Mouse (Mus musculus): ENCODE measurements at regions not wholly inside any gene's neighbourhood (a gene's known extent, or its start where the extent isn't known, plus 50 kb on each side); places are given as distances from the start of the nearest gene placed in this dataset.

GRCm38 (mm10) chr3:61740088-61740487 is 374.3 kb upstream of the B430305J03Rik start:
- no peak for DNase-seq

DNA sequence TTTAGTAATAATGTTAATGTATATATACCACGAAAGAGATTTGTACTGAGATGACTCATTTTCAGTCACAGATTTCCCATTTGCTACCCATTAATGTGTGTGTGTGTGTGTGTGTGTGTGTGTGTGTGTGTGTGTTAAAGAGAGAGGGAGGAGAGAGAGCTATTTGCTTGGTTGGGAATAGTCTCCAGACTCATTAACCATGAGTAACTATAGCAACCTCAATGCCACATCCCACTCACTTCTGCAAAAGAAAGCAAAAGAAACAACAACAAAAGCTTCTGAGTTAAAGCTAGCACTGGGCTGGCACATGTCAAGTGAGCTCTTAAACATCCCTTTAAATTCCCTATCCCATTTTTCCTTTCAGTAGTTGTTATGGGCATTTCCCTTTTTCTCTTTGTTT is 372.8 kb upstream of the B430305J03Rik start:
- DNase-seq: no peak

GRCm38 (mm10) chr3:61716785-61717184 is 351.0 kb upstream of the B430305J03Rik start:
- DNase-seq: no peak

GRCm38 (mm10) chr3:61687933-61688705 is 322.4 kb upstream of the B430305J03Rik start:
- DNase-seq: no peak

GRCm38 (mm10) chr3:61670874-61671273 is 305.1 kb upstream of the B430305J03Rik start:
- no peak for DNase-seq

DNA sequence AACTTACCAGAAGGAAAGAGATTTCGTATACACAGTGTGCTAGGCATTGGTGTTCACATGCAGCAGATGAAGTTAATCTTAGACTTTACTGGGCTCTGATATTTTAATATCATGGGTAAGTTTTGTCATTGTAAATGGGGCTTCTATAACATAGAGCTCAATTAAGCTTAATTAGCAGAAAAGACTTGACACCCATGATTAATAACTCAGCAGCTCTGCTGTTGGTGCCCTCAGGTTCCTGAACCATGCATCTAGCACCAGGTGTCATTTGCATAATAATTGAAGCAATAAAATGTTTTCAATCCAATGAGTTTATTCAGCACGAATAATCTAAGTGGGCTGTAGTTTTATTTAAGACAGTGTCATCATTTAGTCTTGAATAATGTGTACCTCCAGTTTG is 290.4 kb upstream of the B430305J03Rik start:
- no peak for DNase-seq

GRCm38 (mm10) chr3:61628535-61628934 is 262.8 kb upstream of the B430305J03Rik start:
- DNase-seq: no peak

DNA sequence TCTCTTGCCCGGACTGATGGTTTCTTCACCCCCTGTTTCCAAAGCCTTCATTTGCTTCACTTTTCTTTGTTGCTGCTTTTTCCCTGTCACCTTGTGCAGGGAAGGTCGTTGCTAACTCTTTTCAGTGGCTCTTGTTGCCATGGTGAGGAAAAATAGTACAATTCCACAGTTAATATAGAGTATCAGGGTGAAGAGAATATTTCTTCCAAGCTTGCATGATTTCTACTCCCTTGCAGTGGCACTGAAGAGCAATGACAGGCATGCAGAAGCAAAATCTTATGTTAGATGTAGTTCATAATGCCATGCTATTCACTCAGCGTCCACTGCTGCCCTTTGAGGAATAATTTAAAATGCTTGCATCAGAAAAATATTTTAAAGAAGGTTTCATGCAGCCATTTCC is 262.3 kb upstream of the B430305J03Rik start:
- DNase-seq: no peak

DNA sequence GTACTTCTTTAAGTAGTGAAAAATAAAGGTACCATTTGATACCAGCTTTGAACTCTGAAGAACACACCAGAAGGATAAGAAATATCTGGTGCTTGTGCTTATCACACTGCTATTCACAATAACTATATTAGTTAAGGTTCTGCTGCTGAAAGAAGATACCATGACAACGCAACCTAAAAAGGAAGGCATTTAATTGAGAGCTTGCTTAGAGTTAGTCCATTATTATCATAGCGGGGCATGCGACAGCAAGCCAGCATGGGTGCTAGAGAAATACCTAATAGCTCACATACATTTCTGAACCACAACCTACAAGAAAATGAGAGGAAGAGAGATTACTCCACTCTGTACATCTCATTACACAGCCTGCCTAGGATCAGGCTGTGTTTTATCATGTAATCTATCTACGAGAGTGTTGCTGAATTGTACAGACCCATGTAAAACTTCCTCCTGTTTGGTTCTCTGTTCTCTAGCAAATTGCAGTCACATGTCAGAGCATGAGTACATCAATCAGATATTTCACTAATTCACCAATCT is 258.3 kb upstream of the B430305J03Rik start:
- DNase-seq: no peak

GRCm38 (mm10) chr3:61605469-61605868 is 239.7 kb upstream of the B430305J03Rik start:
- no peak for DNase-seq

DNA sequence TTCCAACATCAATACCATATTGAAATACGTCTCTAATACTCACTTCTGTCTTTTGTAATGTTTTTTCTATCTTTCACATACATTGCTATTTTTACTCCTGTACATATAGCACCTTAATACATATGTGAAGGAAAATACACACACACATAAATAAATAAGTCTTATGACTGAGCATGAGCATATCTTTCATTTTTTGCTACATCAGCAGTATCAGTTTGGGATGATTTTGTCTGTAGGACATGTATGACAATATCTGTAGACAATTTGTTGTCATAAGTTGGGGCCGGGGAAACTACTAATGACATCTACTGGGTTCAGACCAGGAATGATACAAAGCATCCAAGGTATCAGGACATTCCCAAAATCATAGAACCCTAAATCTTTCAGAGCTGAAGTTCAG is 237.1 kb upstream of the B430305J03Rik start:
- no peak for DNase-seq

DNA sequence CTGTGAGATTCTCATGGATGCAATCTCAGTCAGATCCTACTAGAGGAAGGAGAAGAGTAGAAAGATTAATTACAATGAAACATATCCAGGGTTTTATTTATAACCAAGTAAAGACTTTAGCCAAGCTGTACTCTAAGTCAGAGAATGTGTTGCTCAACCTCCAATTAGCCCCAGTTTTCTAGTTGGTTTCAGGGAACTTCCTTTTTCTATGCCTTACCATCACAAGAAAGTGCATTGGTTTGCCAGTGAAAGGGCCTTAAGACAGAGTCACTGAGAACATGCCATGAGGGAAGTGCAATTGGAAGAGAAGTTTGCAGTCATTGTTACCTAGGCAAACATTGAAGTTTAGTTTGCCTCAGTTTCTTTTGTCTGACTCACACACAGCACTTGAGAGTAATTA is 229.8 kb upstream of the B430305J03Rik start:
- DNase-seq: no peak

- no peak for DNase-seq
Measured at GRCm38 (mm10) chr3:61592342-61592741, 226.6 kb upstream of the B430305J03Rik start.

DNA sequence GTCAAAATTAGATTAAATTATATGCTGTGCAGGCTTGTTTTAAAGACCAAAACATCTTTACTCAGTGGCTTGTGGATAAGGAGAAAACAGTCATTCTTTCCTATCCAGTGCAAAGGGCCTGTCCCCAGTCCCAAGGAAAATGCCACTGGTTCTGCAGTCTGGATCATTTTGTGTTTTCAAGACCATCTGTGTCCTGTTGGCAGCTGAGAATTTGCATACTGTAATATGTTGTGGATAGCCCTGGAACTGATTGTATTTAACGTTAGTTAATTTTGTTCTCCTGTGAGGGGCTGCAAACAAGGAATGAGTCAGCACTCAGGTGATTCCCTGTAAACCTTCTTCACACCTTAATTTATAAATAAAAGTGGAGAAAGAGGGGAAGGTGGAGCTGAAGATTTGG is 217.9 kb upstream of the B430305J03Rik start:
- DNase-seq: no peak

DNA sequence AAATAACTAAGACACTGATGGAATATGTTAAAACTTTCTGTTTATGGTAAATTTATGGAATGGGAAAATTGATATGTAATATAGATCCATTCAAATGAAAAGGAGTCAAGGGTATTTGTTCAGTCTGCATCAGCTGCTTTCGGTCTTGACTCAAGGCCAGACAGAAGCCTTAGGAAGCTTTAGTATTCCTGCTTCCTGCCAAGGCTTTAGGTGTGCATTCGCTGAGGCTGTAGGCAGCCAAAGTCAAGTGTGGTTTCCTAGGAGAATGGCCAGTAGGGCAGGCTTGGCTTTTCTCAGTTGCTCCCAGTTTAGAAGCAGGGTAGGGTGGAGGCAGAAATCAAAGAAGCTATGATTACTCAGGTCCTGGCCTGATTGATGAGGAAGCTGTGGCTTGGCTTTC is 217.2 kb upstream of the B430305J03Rik start:
- DNase-seq: no peak

- no peak for DNase-seq
Measured at GRCm38 (mm10) chr3:61580252-61580651, 214.5 kb upstream of the B430305J03Rik start.

DNA sequence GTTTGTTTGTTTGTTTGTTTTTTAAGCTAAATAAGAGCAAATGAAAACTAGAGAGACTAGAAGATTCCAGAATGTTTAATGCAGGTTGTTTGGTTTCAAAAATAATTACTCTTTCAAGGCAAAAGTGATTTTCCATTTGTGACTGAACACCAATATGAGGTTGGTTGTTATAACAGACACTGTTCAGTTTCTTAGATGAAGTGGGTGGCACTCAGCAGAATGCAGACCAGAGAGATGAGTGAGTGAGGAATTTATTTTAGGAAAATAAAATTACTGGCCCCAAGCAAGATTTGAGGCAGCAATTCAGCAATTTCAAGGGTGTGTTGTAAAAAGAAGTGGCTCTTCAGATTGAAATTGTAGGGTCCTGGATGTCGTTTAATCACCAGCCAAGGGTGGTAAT is 171.4 kb upstream of the B430305J03Rik start:
- no peak for DNase-seq

DNA sequence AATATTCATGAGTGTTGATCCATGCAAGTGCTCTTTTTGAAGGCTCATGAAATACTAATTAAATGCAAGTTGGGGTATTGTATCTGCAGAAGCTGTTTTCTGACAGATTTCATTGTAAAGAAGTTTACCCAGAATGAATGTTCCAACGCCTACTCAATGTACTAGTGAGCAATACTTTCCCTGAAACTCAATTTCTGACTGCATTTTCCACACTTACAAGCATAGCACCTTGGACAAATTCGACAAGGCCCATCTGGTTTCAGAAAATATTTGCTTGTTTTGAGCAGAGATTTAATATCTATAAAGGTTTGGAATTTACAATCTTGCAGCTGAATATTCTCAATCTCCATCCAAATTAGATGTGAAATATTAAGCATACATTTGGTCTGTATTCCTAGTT is 170.0 kb upstream of the B430305J03Rik start:
- DNase-seq: no peak

DNA sequence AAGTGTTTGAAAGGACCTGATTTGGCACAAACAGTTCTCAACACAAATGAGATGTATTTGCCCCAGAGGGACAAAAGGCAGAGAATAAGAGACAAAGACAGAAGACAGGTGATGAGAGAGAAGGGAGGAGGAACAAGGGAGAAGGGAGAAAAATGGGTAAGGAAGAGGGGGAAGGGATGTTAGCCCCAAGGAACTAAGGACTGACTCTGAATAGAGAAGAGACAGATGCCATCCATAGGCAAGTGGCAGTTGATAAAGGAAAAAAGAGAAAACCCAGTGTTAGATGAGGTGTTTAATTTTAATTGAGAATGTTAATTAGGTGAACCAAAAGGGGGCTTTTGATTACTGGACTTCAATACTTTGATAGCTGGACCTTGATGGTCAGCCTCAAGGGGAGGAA is 137.4 kb upstream of the B430305J03Rik start:
- DNase-seq: no peak

DNA sequence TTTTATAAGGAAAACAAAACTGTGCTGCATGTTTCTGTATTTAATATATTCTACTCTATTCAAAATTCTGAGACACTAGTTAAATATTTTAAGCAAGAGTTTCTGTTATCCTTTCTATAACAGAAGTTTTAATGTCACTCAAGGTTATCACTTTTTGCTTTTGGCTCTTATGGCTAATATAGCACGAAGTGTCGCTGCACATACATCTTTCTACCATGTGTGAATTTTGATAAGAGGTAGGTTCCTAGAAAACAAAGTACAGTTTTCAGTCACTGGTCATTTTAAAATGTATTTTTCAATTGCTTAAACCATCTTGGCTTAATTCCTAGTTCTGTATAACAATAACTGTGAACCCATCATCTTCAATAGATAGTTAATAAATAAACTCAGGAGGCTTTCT is 129.1 kb upstream of the B430305J03Rik start:
- DNase-seq: no peak

- DNase-seq: no peak
Measured at GRCm38 (mm10) chr3:61486808-61487389, 121.1 kb upstream of the B430305J03Rik start.

DNA sequence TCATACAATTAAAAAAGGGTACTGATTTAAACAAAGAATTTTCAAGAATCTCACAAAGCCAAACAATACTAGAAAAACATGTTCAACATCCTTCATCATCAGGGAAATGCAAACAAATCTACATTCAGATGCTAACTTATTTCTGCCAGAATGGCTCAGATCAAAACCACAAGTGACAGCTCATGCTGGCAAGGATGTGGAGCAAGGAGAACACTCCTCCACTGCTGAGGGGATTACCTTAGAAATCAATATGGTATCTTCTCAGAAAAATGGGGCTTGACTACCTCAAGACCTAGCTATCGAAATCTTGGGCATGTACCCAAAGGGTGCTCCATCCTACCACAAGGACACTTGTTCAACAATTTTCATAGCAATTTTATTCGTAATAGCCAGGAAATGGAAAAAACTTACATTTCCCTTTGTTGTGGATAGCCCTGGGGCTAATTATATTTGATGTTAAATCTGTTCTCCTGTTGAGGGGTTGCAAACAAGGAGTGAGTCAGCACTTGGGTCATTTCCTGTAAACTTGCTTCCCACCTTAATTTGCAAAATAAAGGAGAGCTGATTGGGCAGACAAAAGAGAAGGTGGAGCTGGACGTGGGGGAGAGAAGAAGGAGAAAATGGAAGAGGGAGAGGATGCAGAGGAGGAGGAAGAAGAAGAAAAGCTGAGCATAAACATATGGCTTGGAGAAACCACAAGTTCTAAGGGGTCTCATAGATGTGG is 113.3 kb upstream of the B430305J03Rik start:
- DNase-seq: no peak

GRCm38 (mm10) chr3:61475018-61475417 is 109.3 kb upstream of the B430305J03Rik start:
- no peak for DNase-seq

GRCm38 (mm10) chr3:61467158-61467557 is 101.4 kb upstream of the B430305J03Rik start:
- peak; percentile 19 to 23 for DNase-seq
